Mouse (Mus musculus): ENCODE data around the gene Scrn2.

Scrn2 gene

GRCm38 (mm10) chr11:97052219-97052646 is 22.5 kb downstream of the Scrn2 start:
- no peak for DNase-seq

- DNase-seq = no peak
Observed at GRCm38 (mm10) chr11:97063274-97063920, 33.7 kb downstream of the Scrn2 start.

- DNase-seq = no peak
Observed at GRCm38 (mm10) chr11:97063921-97064295, 34.2 kb downstream of the Scrn2 start.

- no peak for DNase-seq
Observed at GRCm38 (mm10) chr11:97065538-97066295, 36.0 kb downstream of the Scrn2 start.

- DNase-seq = no peak
Observed at GRCm38 (mm10) chr11:97066656-97067360, 37.1 kb downstream of the Scrn2 start.

- DNase-seq = no peak
Observed at GRCm38 (mm10) chr11:97069333-97069732, 39.6 kb downstream of the Scrn2 start.

GRCm38 (mm10) chr11:97069770-97070169 is 40.0 kb downstream of the Scrn2 start:
- no peak for DNase-seq

- no peak for DNase-seq
Observed at GRCm38 (mm10) chr11:97071129-97071528, 41.4 kb downstream of the Scrn2 start.

- no peak for DNase-seq
Observed at GRCm38 (mm10) chr11:97072533-97072932, 42.8 kb downstream of the Scrn2 start.

- DNase-seq = no peak
Observed at GRCm38 (mm10) chr11:97074235-97074634, 44.5 kb downstream of the Scrn2 start.

- DNase-seq = no peak
Observed at GRCm38 (mm10) chr11:97078751-97079150, 49.0 kb downstream of the Scrn2 start.

GRCm38 (mm10) chr11:97080291-97080690 is 50.6 kb downstream of the Scrn2 start:
- DNase-seq = no peak

- peak; percentile 47 for DNase-seq
Observed at GRCm38 (mm10) chr11:97082977-97083376, 53.2 kb downstream of the Scrn2 start.
